Mouse (Mus musculus) forebrain, embryonic 12.5 days (tissue): ENCODE results near the gene Gp1ba. TPM values are rescaled to one million over a fixed set of nuclear protein-coding genes. Genes with fewer than 3 reads are reported as not detected.

Experiments used
- ATAC-seq: fragments of 200-750 bp; cut with Nextera tagmentation; 2 replicates; pipeline ENCODE4 v1.8.0; 2017; ENCODE audit warnings: moderate TSS enrichment; ENCODE audit not compliant: low FRiP score
- H3K27ac ChIP-seq: fragments of 300-500 bp; sonication (generic); 2 replicates; pipeline ENCODE4 v1.5.1; 2016; ENCODE audit warnings: mild to moderate bottlenecking
- H3K27me3 ChIP-seq: fragments of 300-500 bp; sonication (generic); 2 replicates; pipeline ENCODE4 v1.6.1; 2016; ENCODE audit warnings: mild to moderate bottlenecking
- H3K36me3 ChIP-seq: fragments of 300-500 bp; sonication (generic); replicated peaks from 2 replicates; pipeline ENCODE4 v1.6.1; 2016; ENCODE audit warnings: mild to moderate bottlenecking
- H3K4me1 ChIP-seq: fragments of 300-500 bp; sonication (generic); 2 replicates; pipeline ENCODE4 v1.6.1; 2016
- H3K4me2 ChIP-seq: fragments of 300-500 bp; sonication (generic); 2 replicates; pipeline ENCODE4 v1.6.1; 2016; ENCODE audit warnings: mild to moderate bottlenecking, moderate library complexity
- H3K4me3 ChIP-seq: fragments of 300-500 bp; sonication (generic); replicated peaks from 2 replicates; pipeline ENCODE4 v1.5.1; 2016; ENCODE audit warnings: mild to moderate bottlenecking
- H3K9ac ChIP-seq: fragments of 300-500 bp; sonication (generic); 2 replicates; pipeline ENCODE4 v1.6.1; 2016; ENCODE audit warnings: mild to moderate bottlenecking
- H3K9me3 ChIP-seq: fragments of 300-500 bp; sonication (generic); 2 replicates; pipeline ENCODE4 v1.6.1; 2016
- WGBS: fragments of 180-500 bp; shearing (Covaris S2); methylation state at CpG from one replicate; pipeline ENCODE4 v1.1.7; 2016; 5-methylcytosine and 5-hydroxymethylcytosine counted together
- polyA plus RNA-seq: library from polyadenylated mRNA; unstranded; fragments of >200 nt; fragmentation: Nextera tagmentation; extraction: Ambion mirVana; gene quantifications from 2 replicates; pipeline ENCODE4 v1.2.1, GENCODE M21; 2016

Gene Gp1ba
- polyA plus RNA-seq, 1 experiment from 2014 or later, result 0.33 TPM

- Histone ChIP-seq H3K4me1 (peaks cover 34% of the 10 kb centered on the region), H3K27me3 (peaks cover 3% of the 10 kb centered on the region; the same call in 1 of the 2 replicates), H3K9ac (peak overlapping the region; percentile 97), H3K9me3 (no peaks in the 10 kb centered on the region), H3K4me2 (peak overlapping the region; percentile 96), H3K4me3 (peak overlapping the region; percentile 98), H3K36me3 (peaks cover 12% of the 10 kb centered on the region), H3K27ac (peak overlapping the region; percentile 98)
- no peak for ATAC-seq
- WGBS, result 4% methylated on average over 16 of the region's 16 CpGs
Measured at GRCm38 (mm10) chr11:70656456-70656927, 17.6 kb downstream of the Gp1ba start.

- H3K27me3 ChIP-seq, result peaks cover 3% of the 10 kb centered on the region; the same call in 1 of the 2 replicates
Measured at GRCm38 (mm10) chr11:70656964-70657363, 18.0 kb downstream of the Gp1ba start, which contains the start of gene Eno3. Gene Eno3 (plus strand): TSS chr11:70657202.

GRCm38 (mm10) chr11:70657573-70657972, 18.7 kb downstream of the Gp1ba start:
- Histone ChIP-seq H3K9ac (no peak overlapping the region), H3K9me3 (no peaks in the 10 kb centered on the region), H3K4me2 (no peak overlapping the region), H3K4me3 (no peak overlapping the region), H3K4me1 (peaks cover 26% of the 10 kb centered on the region), H3K36me3 (peaks cover 13% of the 10 kb centered on the region), H3K27ac (no peak overlapping the region), H3K27me3 (peaks cover 3% of the 10 kb centered on the region; the same call in 1 of the 2 replicates)
- 64% methylated on average over 6 of the region's 6 CpGs for WGBS
- no peak for ATAC-seq

More at GRCm38 (mm10) chr11:70656964-70657363, 18.0 kb downstream of the Gp1ba start, which contains the start of gene Eno3:
- Histone ChIP-seq H3K4me1 (peaks cover 32% of the 10 kb centered on the region), H3K9me3 (no peaks in the 10 kb centered on the region), H3K27ac (peak within 1 kb of the TSS; percentile 98), H3K4me3 (peak within 1 kb of the TSS; percentile 98), H3K9ac (peak within 1 kb of the TSS; percentile 97), H3K36me3 (peaks cover 13% of the 10 kb centered on the region), H3K4me2 (peak within 1 kb of the TSS; percentile 96)
- WGBS, result 9% methylated on average over 3 of the region's 3 CpGs
- ATAC-seq, result no peak

GRCm38 (mm10) chr11:70657991-70658390, 19.1 kb downstream of the Gp1ba start:
- Histone ChIP-seq H3K9me3 (no peaks in the 10 kb centered on the region), H3K4me1 (peaks cover 22% of the 10 kb centered on the region), H3K4me2 (no peak overlapping the region), H3K27ac (no peak overlapping the region), H3K27me3 (peaks cover 3% of the 10 kb centered on the region; the same call in 1 of the 2 replicates), H3K36me3 (peaks cover 15% of the 10 kb centered on the region), H3K9ac (no peak overlapping the region), H3K4me3 (no peak overlapping the region)
- no peak for ATAC-seq
- 59% methylated on average over 9 of the region's 9 CpGs for WGBS

DNA sequence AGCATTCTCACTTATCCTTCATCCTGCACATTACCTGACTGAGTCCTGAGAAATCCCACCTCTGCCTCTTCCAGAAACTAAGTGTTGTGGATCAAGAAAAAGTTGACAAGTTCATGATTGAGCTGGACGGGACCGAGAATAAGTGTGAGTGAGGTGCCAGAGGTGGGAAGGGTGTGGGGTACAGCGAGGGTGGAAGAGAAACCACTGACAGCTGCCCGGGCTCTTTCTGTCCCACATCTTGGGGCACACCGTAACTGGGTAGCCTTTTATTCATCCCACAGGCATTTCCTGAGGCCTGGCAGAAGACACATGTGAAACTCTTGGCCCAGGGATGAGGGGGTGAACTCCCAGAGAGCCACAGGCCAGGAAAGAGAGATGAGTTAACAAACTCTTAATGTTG, 19.6 kb downstream of the Gp1ba start:
- Histone ChIP-seq H3K4me3 (no peak overlapping the region), H3K27me3 (peaks cover 3% of the 10 kb centered on the region; the same call in 1 of the 2 replicates), H3K36me3 (peaks cover 21% of the 10 kb centered on the region), H3K4me2 (no peak overlapping the region), H3K27ac (no peak overlapping the region), H3K4me1 (peaks cover 19% of the 10 kb centered on the region), H3K9me3 (no peaks in the 10 kb centered on the region), H3K9ac (no peak overlapping the region)
- 84% methylated on average over 5 of the region's 5 CpGs for WGBS
- no peak for ATAC-seq

DNA sequence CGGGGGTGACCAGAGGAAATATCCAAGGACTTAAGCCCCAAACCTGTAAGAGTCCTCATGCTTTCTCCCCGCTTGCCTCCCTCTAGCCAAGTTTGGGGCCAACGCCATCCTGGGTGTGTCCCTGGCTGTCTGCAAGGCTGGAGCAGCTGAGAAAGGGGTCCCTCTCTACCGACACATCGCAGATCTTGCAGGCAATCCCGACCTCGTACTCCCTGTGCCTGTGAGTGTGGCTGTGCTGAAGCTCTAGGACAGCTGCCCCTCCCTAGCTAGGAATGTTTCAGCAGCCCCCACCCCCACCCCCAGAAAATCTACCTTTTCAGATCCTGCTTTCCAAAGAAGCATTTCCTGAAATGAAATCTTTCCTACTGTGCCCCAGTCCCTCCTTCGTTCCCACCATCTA, 20.0 kb downstream of the Gp1ba start:
- Histone ChIP-seq H3K9me3 (no peaks in the 10 kb centered on the region), H3K4me3 (no peak overlapping the region), H3K27ac (no peak overlapping the region), H3K4me2 (no peak overlapping the region), H3K27me3 (peaks cover 3% of the 10 kb centered on the region; the same call in 1 of the 2 replicates), H3K9ac (no peak overlapping the region), H3K4me1 (peaks cover 19% of the 10 kb centered on the region), H3K36me3 (peaks cover 25% of the 10 kb centered on the region)
- ATAC-seq, result no peak
- WGBS, result 75% methylated on average over 8 of the region's 8 CpGs

GRCm38 (mm10) chr11:70660571-70660970, 21.6 kb downstream of the Gp1ba start:
- Histone ChIP-seq H3K4me1 (peaks cover 15% of the 10 kb centered on the region), H3K4me3 (no peak overlapping the region), H3K4me2 (no peak overlapping the region), H3K27me3 (peaks cover 3% of the 10 kb centered on the region; the same call in 1 of the 2 replicates), H3K9me3 (no peaks in the 10 kb centered on the region), H3K9ac (no peak overlapping the region), H3K36me3 (peaks cover 40% of the 10 kb centered on the region), H3K27ac (no peak overlapping the region)
- 87% methylated on average over 8 of the region's 8 CpGs for WGBS
- no peak for ATAC-seq

DNA sequence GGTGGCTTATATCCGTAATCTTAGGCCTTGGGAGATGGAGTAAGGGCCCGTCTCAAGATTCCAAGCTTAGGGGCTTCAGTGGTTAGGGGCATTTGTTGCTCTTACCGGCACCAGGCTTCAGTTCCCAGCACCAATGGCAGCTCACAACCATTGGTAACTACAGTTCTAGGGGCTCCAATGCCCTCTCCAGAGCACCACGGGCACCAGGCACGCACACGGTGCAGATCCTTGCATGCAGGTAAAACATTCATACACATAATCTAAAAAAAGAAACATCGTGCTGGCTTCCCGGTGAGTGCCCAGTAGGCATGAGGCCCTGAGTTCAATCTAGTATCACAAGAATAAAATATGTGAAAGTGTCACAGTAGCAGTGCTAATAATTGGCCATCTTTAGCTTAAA, 24.2 kb downstream of the Gp1ba start:
- no peak for ATAC-seq
- H3K27me3 ChIP-seq, result no peaks in the 10 kb centered on the region
- peaks cover 47% of the 10 kb centered on the region for H3K36me3 ChIP-seq
- H3K9me3 ChIP-seq, result no peaks in the 10 kb centered on the region
- 88% methylated on average over 8 of the region's 8 CpGs for WGBS
- H3K9ac ChIP-seq, result no peak overlapping the region
- H3K27ac ChIP-seq, result no peak overlapping the region
- H3K4me3 ChIP-seq, result no peak overlapping the region
- no peak overlapping the region for H3K4me2 ChIP-seq
- peaks cover 10% of the 10 kb centered on the region for H3K4me1 ChIP-seq

DNA sequence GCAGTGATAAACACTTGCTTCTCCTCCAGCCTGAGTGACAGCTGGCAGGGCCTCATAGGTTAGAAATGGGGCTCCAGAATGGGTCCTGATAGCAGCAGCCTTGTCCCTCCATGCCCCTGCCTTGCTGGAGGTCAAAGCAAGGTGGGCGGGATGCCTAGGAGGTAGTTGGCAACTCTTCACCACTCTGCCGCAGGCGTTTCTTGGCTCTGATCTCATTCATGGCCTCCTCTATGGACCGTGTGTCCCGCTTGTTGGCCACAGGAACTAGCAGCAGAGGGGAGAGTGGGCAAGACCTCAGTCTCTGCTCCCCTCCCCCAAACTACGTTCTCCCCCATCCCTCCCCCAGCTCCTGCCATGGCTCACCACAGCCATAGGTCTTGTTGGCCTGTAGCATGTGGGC, 25.0 kb downstream of the Gp1ba start:
- H3K27me3 ChIP-seq, result no peaks in the 10 kb centered on the region
- whole genome bisulfite sequencing, result 95% methylated on average over 6 of the region's 6 CpGs
- no peak for ATAC-seq
- no peaks in the 10 kb centered on the region for H3K9me3 ChIP-seq
- H3K9ac ChIP-seq, result no peak overlapping the region
- H3K4me1 ChIP-seq, result peaks cover 13% of the 10 kb centered on the region
- H3K36me3 ChIP-seq, result peaks cover 47% of the 10 kb centered on the region
- H3K27ac ChIP-seq, result no peak overlapping the region
- H3K4me3 ChIP-seq, result no peak overlapping the region
- H3K4me2 ChIP-seq, result no peak overlapping the region

DNA sequence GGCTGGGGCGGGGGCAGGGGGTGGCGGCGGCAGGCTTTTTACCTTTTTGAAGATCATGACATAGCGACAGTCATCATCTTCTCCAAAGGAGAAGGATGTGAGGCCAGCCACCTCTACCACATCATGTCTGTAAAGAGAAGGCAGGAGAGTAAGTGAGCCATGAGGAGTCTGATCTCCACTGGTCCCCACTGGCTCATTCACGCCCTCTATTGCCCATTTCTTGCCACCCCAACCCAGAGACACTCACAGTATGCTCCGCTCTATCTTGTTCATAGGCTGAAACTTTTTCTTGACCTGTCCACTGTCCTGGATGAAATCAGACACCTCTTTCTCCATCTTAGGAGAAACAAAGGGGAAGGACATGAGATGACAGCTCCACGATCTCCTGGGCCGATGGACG, 25.8 kb downstream of the Gp1ba start:
- Histone ChIP-seq H3K4me3 (no peak overlapping the region), H3K9ac (no peak overlapping the region), H3K27me3 (no peaks in the 10 kb centered on the region), H3K4me2 (no peak overlapping the region), H3K27ac (no peak overlapping the region), H3K9me3 (no peaks in the 10 kb centered on the region), H3K36me3 (peaks cover 47% of the 10 kb centered on the region), H3K4me1 (peaks cover 13% of the 10 kb centered on the region)
- 92% methylated on average over 9 of the region's 9 CpGs for WGBS
- no peak for ATAC-seq

DNA sequence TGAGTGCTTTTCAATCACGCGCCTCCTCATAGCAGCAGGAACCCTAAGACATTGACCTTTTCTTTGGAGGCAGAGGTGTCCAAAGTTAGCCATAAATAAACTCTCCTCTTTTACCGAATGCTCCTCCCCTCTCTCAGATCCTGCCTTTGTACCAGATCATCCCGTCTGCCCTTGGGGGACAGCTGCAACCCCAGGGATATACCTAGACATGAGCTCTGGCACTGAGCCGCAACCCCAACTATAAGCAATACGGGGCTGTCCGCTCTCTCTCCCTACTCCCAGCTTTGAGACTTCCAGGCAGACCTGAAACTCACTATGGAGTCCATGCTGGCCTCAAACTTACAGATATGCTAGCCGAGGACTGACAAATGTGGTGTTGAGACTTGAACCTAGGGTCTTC, 27.8 kb downstream of the Gp1ba start:
- Histone ChIP-seq H3K27ac (no peak overlapping the region), H3K4me1 (peaks cover 28% of the 10 kb centered on the region), H3K9ac (no peak overlapping the region), H3K36me3 (peaks cover 47% of the 10 kb centered on the region), H3K9me3 (no peaks in the 10 kb centered on the region), H3K4me3 (no peak overlapping the region), H3K4me2 (no peak overlapping the region), H3K27me3 (no peaks in the 10 kb centered on the region)
- 93% methylated on average over 8 of the region's 8 CpGs for WGBS
- no peak for ATAC-seq

DNA sequence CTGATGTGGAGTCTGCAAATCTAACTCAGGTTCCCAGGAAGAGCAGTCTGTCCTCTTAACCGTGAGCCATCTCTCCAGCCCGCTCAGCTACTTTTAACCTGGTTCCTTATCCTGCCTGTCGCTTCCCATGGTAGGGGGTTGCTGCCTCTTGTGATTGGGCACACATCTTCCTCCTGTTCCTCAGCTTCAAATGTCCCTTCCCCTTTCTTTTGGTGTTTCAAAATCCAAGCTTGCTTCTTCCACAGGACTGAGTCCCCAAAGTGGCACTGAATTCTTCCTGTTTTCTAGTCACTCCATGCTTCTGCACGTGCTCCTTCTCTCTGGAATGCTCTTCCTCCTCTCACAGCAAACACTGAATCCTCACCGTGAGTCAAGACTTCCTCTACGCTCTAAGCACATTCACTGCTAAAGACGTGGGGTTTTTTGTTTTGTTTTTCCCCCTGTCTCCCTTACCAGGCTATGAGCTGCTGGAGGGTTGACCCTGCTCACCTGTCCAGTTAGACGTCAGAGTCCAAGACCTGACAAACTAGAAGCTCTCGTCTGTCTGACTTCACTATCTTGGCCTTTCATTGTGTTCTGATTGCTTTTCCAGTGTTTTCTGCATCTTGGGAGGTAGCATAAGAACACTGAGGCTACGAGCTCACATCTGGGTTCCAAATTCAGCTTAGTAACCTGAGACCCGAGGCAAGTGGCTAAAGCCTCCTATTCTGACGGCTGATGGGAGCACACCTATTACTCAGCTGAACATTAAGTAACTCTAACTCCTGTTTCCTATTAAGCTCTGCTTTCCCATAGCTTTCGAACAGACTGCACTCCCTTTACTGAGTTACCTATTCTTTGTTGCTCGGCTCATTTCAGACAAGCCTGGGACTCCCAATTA, 28.6 kb downstream of the Gp1ba start:
- Histone ChIP-seq H3K36me3 (peaks cover 41% of the 10 kb centered on the region), H3K9ac (peak overlapping the region; percentile 59; the same call in 1 of the 2 replicates), H3K4me1 (peaks cover 28% of the 10 kb centered on the region), H3K4me2 (peak overlapping the region; percentile 78), H3K27me3 (no peaks in the 10 kb centered on the region), H3K9me3 (no peaks in the 10 kb centered on the region), H3K4me3 (peak overlapping the region; percentile 64), H3K27ac (no peak overlapping the region)
- WGBS, result 74% methylated on average over 14 of the region's 14 CpGs
- no peak for ATAC-seq
